9 mouse cellular contexts compared by ENCODE assay signal in the genomic region with DNA sequence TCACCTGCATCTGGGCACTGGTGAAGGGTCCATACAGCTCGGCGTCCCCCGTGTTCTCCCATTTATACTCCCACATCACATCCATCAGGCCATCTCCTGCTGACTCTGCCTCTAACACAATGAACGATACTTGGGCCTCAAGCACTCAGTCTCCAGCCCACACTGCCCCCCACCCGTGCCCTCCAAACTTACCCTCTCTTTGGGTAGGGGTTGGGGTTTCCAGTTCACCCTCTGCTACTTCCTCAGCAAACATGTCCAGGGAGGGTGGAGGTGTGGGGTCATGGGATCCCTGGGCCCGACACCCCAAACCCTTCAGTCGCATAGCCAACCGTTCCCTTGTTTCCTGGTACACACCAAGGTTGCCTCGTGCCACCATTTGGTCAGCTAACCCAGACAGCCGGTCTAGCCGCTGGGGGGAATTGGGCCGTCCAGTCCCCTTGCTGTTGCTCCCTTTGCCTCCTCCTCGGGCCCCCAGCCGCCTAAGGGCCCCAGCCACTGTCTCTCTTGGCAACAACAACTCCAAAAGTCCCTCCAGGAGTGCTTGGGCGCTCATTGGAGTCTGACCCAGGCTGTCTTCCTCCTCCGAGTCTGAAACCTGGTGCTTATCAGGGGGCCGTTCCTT. TPM values are rescaled to one million over a fixed set of nuclear protein-coding genes. Genes with fewer than 3 reads are reported as not detected.
DNase-seq lines count a peak whose midpoint lies in the region; ATAC-seq and TF ChIP-seq lines count a peak whose summit lies in the region.
"Had no signal": no experiment of that assay in that cellular context is flagged by ENCODE, and none has a peak within 500 bp of the region (broad histone marks: within the 10 kb centered on the region; RNA-seq: fewer than 3 reads in every experiment).

No protein-coding gene starts in this region.

- TF ChIP-seq EP300 in heart, adult 2 months (IDR thresholded peaks at IDR 0.05; ENCODE audit: insufficient read depth, low read depth, low read length) = no peak
- no peak for TF ChIP-seq EP300 in CH12.LX (IDR thresholded peaks at IDR 0.05; ENCODE audit: low read length)

- H3K4me3 ChIP-seq in heart, embryonic 11.5 days (ENCODE audit: low read depth, low read length) = 0 out of 2 replicates have a peak overlapping the region, but pooled peaks have one; percentile 74
- H3K4me3 ChIP-seq in heart, adult 2 months = no peak overlapping the region
- H3K4me3 ChIP-seq in CH12.LX (replicated peaks in 1 of 3; ENCODE audit: low read depth in 2 of 3, low read length in 2 of 3, poor library complexity in 1 of 3) = peak overlapping the region; percentile 68 to 79 (median 78)
- peak overlapping the region; percentile 87 for H3K4me3 ChIP-seq in forebrain, embryonic 13.5 days
- peak overlapping the region; percentile 81 for H3K4me3 ChIP-seq in liver, embryonic 13.5 days (replicated peaks)

- no peak for ATAC-seq in heart, embryonic 11.5 days (replicated peaks; ENCODE audit: insufficient number of reproducible peaks, low FRiP score, low TSS enrichment)
- no peak for ATAC-seq in forebrain, embryonic 13.5 days
- ATAC-seq in liver, embryonic 13.5 days (ENCODE audit: low read depth) = no peak

- H3K36me3 ChIP-seq in heart, embryonic 11.5 days (ENCODE audit: control insufficient read depth, insufficient read depth, low read length) = peaks cover 37% of the 10 kb centered on the region
- no peaks in the 10 kb centered on the region; the same call in 1 of the 2 replicates for H3K36me3 ChIP-seq in heart, adult 2 months (ENCODE audit: control insufficient read depth, insufficient read depth, low read length)
- peaks cover 57 to 77% of the 10 kb centered on the region in 2 experiments for H3K36me3 ChIP-seq in CH12.LX (replicated peaks in 1 of 2; ENCODE audit: control insufficient read depth in 1 of 2, insufficient read depth in 1 of 2, low read length in 1 of 2)
- peaks cover 68% of the 10 kb centered on the region for H3K36me3 ChIP-seq in forebrain, embryonic 13.5 days (ENCODE audit: poor library complexity, severe bottlenecking)
- peaks cover 73% of the 10 kb centered on the region for H3K36me3 ChIP-seq in liver, embryonic 13.5 days

- intact Hi-C loops in heart, adult 2 months (cut with DNase I) = loop anchor here (10.0 kb wide), 1 partner anchor 179 kb away; a partner anchor contains a TSS

- H3K27me3 ChIP-seq in heart, embryonic 11.5 days (ENCODE audit: control insufficient read depth, insufficient read depth, low read length) = no peaks in the 10 kb centered on the region
- H3K27me3 ChIP-seq in heart, adult 2 months (ENCODE audit: control insufficient read depth, insufficient read depth, low read length) = no peaks in the 10 kb centered on the region
- no peaks in the 10 kb centered on the region for H3K27me3 ChIP-seq in CH12.LX (replicated peaks)
- no peaks in the 10 kb centered on the region for H3K27me3 ChIP-seq in forebrain, embryonic 13.5 days
- H3K27me3 ChIP-seq in liver, embryonic 13.5 days = no peaks in the 10 kb centered on the region

- no peak overlapping the region for H3K9ac ChIP-seq in heart, embryonic 11.5 days (ENCODE audit: low read depth, low read length)
- H3K9ac ChIP-seq in heart, adult 2 months (ENCODE audit: low read depth, low read length) = no peak overlapping the region
- peak overlapping the region; percentile 95 for H3K9ac ChIP-seq in CH12.LX (ENCODE audit: insufficient read depth, low read depth)
- H3K9ac ChIP-seq in forebrain, embryonic 13.5 days = peak overlapping the region; percentile 86; the same call in 1 of the 2 replicates
- H3K9ac ChIP-seq in liver, embryonic 13.5 days = peak overlapping the region; percentile 83

- peaks cover 2% of the 10 kb centered on the region; the same call in 1 of the 2 replicates for H3K79me2 ChIP-seq in heart, adult 2 months (replicated peaks; ENCODE audit: control insufficient read depth, insufficient read depth, low read length)
- peaks cover 36% of the 10 kb centered on the region for H3K79me2 ChIP-seq in CH12.LX (replicated peaks; ENCODE audit: control insufficient read depth, extremely low read depth, insufficient read depth, poor library complexity, severe bottlenecking)

- 91% methylated on average over 17 of the region's 17 CpGs for WGBS in heart, embryonic 11.5 days (ENCODE audit: insufficient replicate concordance)
- 84% methylated on average over 17 of the region's 17 CpGs for WGBS in heart, adult 2 months
- 96% methylated on average over 17 of the region's 17 CpGs for WGBS in forebrain, embryonic 13.5 days
- 87% methylated on average over 17 of the region's 17 CpGs for WGBS in liver, embryonic 13.5 days (ENCODE audit: insufficient replicate concordance)

- no peaks in the 10 kb centered on the region for H3K9me3 ChIP-seq in heart, embryonic 11.5 days (replicated peaks; ENCODE audit: control insufficient read depth, low read length)
- H3K9me3 ChIP-seq in CH12.LX (replicated peaks; ENCODE audit: low read length) = no peaks in the 10 kb centered on the region
- no peaks in the 10 kb centered on the region for H3K9me3 ChIP-seq in forebrain, embryonic 13.5 days (replicated peaks)
- no peaks in the 10 kb centered on the region for H3K9me3 ChIP-seq in liver, embryonic 13.5 days (replicated peaks)

- dilution Hi-C loops in CH12.LX (cut with MboI; ENCODE audit: extremely low pct_ligation_motif_present, extremely low pct_unique_long_range_greater_than_20kb, low sequenced_read_pairs) = no loop called here

- TF ChIP-seq RAD21 in CH12.LX (IDR thresholded peaks at IDR 0.05; ENCODE audit: low read depth, low read length) = no peak

- H3K4me2 ChIP-seq in heart, embryonic 11.5 days = peak overlapping the region; percentile 88
- peak overlapping the region; percentile 74 for H3K4me2 ChIP-seq in CH12.LX (ENCODE audit: insufficient read depth, low read depth, poor library complexity, severe bottlenecking)
- peak overlapping the region; percentile 91 for H3K4me2 ChIP-seq in forebrain, embryonic 13.5 days
- H3K4me2 ChIP-seq in liver, embryonic 13.5 days = peak overlapping the region; percentile 90

- TF ChIP-seq CTCF in heart, adult 2 months (IDR thresholded peaks at IDR 0.05) = no peak
- TF ChIP-seq CTCF in CH12.LX (conservative IDR thresholded peaks at IDR 0.05 in 1 of 2, IDR thresholded peaks at IDR 0.05 in 1 of 2; ENCODE audit: low read depth in 2 of 2, low read length in 2 of 2) = no peak

- in situ Hi-C loops in CH12.LX (cut with MboI; ENCODE audit: low pct_ligation_motif_present, low pct_unique_long_range_greater_than_20kb, low sequenced_read_pairs) = no loop called here

- TF ChIP-seq POLR2A in heart, adult 2 months (IDR thresholded peaks at IDR 0.05; ENCODE audit: insufficient read depth, low read depth, low read length) = no peak
- no peak for TF ChIP-seq POLR2A in CH12.LX (IDR thresholded peaks at IDR 0.05; ENCODE audit: low read depth, low read length)

- DNase-seq in heart, adult 2 months = no peak
- DNase-seq in CH12.LX (ENCODE audit: extremely low read depth) = no peak
- DNase-seq in liver, embryonic 13.5 days = no peak
- no peak for DNase-seq in thymus, postnatal 4 days
- no peak for DNase-seq in frontal cortex, postnatal 10 days (ENCODE audit: low spot score in 2 of 2)
- no peak for DNase-seq in urinary bladder, postnatal 14 days (ENCODE audit: low spot score)
- DNase-seq: layer of hippocampus, postnatal 36 days had no signal

- peaks cover 13% of the 10 kb centered on the region for H3K4me1 ChIP-seq in heart, embryonic 11.5 days (ENCODE audit: control insufficient read depth, insufficient read depth, low read length)
- H3K4me1 ChIP-seq in heart, adult 2 months (ENCODE audit: control insufficient read depth, insufficient read depth, low read length) = peaks cover 7% of the 10 kb centered on the region
- H3K4me1 ChIP-seq in CH12.LX (ENCODE audit: control insufficient read depth in 1 of 2, insufficient read depth in 2 of 2) = peaks cover 21 to 62% of the 10 kb centered on the region in 2 experiments
- peaks cover 29% of the 10 kb centered on the region for H3K4me1 ChIP-seq in forebrain, embryonic 13.5 days
- H3K4me1 ChIP-seq in liver, embryonic 13.5 days (replicated peaks) = peaks cover 43% of the 10 kb centered on the region

- no peak overlapping the region for H3K27ac ChIP-seq in heart, embryonic 11.5 days (ENCODE audit: low read depth, low read length)
- H3K27ac ChIP-seq in heart, adult 2 months = no peak overlapping the region
- peak overlapping the region; percentile 2; the same call in 1 of the 2 replicates for H3K27ac ChIP-seq in CH12.LX (ENCODE audit: insufficient read depth, low read depth)
- no peak overlapping the region for H3K27ac ChIP-seq in forebrain, embryonic 13.5 days
- no peak overlapping the region for H3K27ac ChIP-seq in liver, embryonic 13.5 days

RNA-seq across cellular contexts. Expression of a gene that starts 1.7 kb away (rescaled TPM):
- 41.7 and 41.8 TPM in 2 replicates for polyA plus RNA-seq in heart, embryonic 11.5 days (2014; fragmentation: Nextera tagmentation; extraction: Ambion mirVana)
- 10 to 100 TPM; 33.4 to 35.2 TPM for total RNA-seq in heart, adult 2 months (2021)
- 18.2 and 26.9 TPM in 2 replicates for polyA plus RNA-seq in heart, adult 2 months (2012; rRNA removed)
- total RNA-seq in CH12.LX (2012; rRNA removed) (66.8 and 78.5 TPM in 2 replicates), CH12.LX (2014; rRNA removed) (62.4 and 63.3 TPM in 2 replicates)
- polyA plus RNA-seq in CH12.LX (2012; ENCODE audit: insufficient read length, low read depth) = 57.4 and 72.8 TPM in 2 replicates
- 89.0 and 98.7 TPM in 2 replicates for polyA plus RNA-seq in forebrain, embryonic 13.5 days (2015; fragmentation: Nextera tagmentation; extraction: Ambion mirVana)
- polyA plus RNA-seq in liver, embryonic 13.5 days (2015; fragmentation: Nextera tagmentation; extraction: Ambion mirVana) = 27.1 and 32.1 TPM in 2 replicates

RNA-seq across cellular contexts. Expression of a gene that starts 14.1 kb away (rescaled TPM):
- 17.5 and 23.7 TPM in 2 replicates for polyA plus RNA-seq in heart, embryonic 11.5 days (2014; fragmentation: Nextera tagmentation; extraction: Ambion mirVana)
- total RNA-seq in heart, adult 2 months (2021) = 10 to 100 TPM; 20.5 to 22.0 TPM
- 13.6 and 17.4 TPM in 2 replicates for polyA plus RNA-seq in heart, adult 2 months (2012; rRNA removed)
- 25.9 and 28.0 TPM in 2 replicates for total RNA-seq in CH12.LX (2012; rRNA removed)
- total RNA-seq in CH12.LX (2014; rRNA removed) = 17.9 and 18.2 TPM in 2 replicates
- polyA plus RNA-seq in CH12.LX (2012; ENCODE audit: insufficient read length, low read depth) = 25.6 and 26.6 TPM in 2 replicates
- polyA plus RNA-seq in forebrain, embryonic 13.5 days (2015; fragmentation: Nextera tagmentation; extraction: Ambion mirVana) = 24.9 and 27.3 TPM in 2 replicates
- polyA plus RNA-seq in liver, embryonic 13.5 days (2015; fragmentation: Nextera tagmentation; extraction: Ambion mirVana) = 15.8 and 15.9 TPM in 2 replicates

RNA-seq across cellular contexts. Expression of a gene that starts 14.6 kb away (rescaled TPM):
- polyA plus RNA-seq in heart, embryonic 11.5 days (2014; fragmentation: Nextera tagmentation; extraction: Ambion mirVana) = 27.8 and 37.5 TPM in 2 replicates
- total RNA-seq in heart, adult 2 months (2021) = 1 to 10 TPM; 3.5 TPM
- 0.74 and 1.1 TPM in 2 replicates for polyA plus RNA-seq in heart, adult 2 months (2012; rRNA removed)
- total RNA-seq in CH12.LX (2012; rRNA removed) = 3.0 and 4.2 TPM in 2 replicates
- 0.49 and 3.2 TPM in 2 replicates for total RNA-seq in CH12.LX (2014; rRNA removed)
- 4.1 and 5.2 TPM in 2 replicates for polyA plus RNA-seq in CH12.LX (2012; ENCODE audit: insufficient read length, low read depth)
- polyA plus RNA-seq in forebrain, embryonic 13.5 days (2015; fragmentation: Nextera tagmentation; extraction: Ambion mirVana) = 9.0 and 9.8 TPM in 2 replicates
- polyA plus RNA-seq in liver, embryonic 13.5 days (2015; fragmentation: Nextera tagmentation; extraction: Ambion mirVana) = 42.7 and 46.8 TPM in 2 replicates

RNA-seq across cellular contexts. Expression of a gene that starts 38.7 kb away (rescaled TPM):
- polyA plus RNA-seq in heart, embryonic 11.5 days (2014; fragmentation: Nextera tagmentation; extraction: Ambion mirVana) = 12.3 and 14.6 TPM in 2 replicates
- total RNA-seq in heart, adult 2 months (2021) = 1 to 10 TPM; 6.0 to 6.3 TPM
- polyA plus RNA-seq in heart, adult 2 months (2012; rRNA removed) = 5.0 and 6.5 TPM in 2 replicates
- total RNA-seq in CH12.LX (2012; rRNA removed) = 17.4 and 18.8 TPM in 2 replicates
- total RNA-seq in CH12.LX (2014; rRNA removed) = 8.6 and 9.8 TPM in 2 replicates
- 15.0 and 15.2 TPM in 2 replicates for polyA plus RNA-seq in CH12.LX (2012; ENCODE audit: insufficient read length, low read depth)
- polyA plus RNA-seq in forebrain, embryonic 13.5 days (2015; fragmentation: Nextera tagmentation; extraction: Ambion mirVana) = 68.9 and 73.1 TPM in 2 replicates
- 8.3 and 9.0 TPM in 2 replicates for polyA plus RNA-seq in liver, embryonic 13.5 days (2015; fragmentation: Nextera tagmentation; extraction: Ambion mirVana)

RNA-seq across cellular contexts. Expression of a gene that starts 38.8 kb away (rescaled TPM):
- polyA plus RNA-seq in heart, embryonic 11.5 days (2014; fragmentation: Nextera tagmentation; extraction: Ambion mirVana) = 19.8 and 23.1 TPM in 2 replicates
- 1 to 10 TPM; 2.5 to 4.7 TPM for total RNA-seq in heart, adult 2 months (2021)
- 6.2 and 13.0 TPM in 2 replicates for polyA plus RNA-seq in heart, adult 2 months (2012; rRNA removed)
- total RNA-seq in CH12.LX (2012; rRNA removed) = 73.8 and 92.3 TPM in 2 replicates
- total RNA-seq in CH12.LX (2014; rRNA removed) = 42.1 and 42.7 TPM in 2 replicates
- polyA plus RNA-seq in CH12.LX (2012; ENCODE audit: insufficient read length, low read depth) = 147 and 171 TPM in 2 replicates
- polyA plus RNA-seq in forebrain, embryonic 13.5 days (2015; fragmentation: Nextera tagmentation; extraction: Ambion mirVana) = 31.8 and 33.4 TPM in 2 replicates
- polyA plus RNA-seq in liver, embryonic 13.5 days (2015; fragmentation: Nextera tagmentation; extraction: Ambion mirVana) = 9.7 and 9.8 TPM in 2 replicates

Comparison
In these comparisons a context has a peak if more than half of its experiments do, and no peak if none do; other contexts are left out.
1. H3K9ac ChIP-seq: peak in CH12.LX (single experiment), forebrain, embryonic 13.5 days (single experiment) and liver, embryonic 13.5 days (single experiment); none in heart, embryonic 11.5 days (single experiment) and heart, adult 2 months (single experiment).
2. Peak in every context shown above with its lines, with median percentiles within 50 percentile points of each other: H3K4me2 ChIP-seq.